Mouse (Mus musculus): ENCODE data around the gene Dlgap5.

DNA sequence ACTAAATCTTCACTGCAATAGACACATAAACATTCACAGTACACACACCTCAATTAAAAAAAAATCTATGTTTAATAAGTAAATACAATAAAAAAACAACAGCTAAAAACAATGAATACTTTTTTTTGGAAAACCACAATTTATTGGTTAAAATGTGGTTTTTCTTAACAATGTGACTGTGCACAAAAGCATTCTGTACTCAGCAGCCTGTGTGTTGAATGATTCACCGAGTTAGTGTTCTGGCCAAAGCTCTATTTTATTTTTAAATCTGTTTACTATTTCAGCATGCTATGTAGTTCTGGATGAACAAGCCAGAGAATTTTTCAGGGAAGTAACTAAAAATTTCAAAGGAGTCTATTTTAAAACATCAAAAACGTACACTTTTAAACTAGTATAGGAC is 41.7 kb downstream of the Dlgap5 start:
- TF ChIP-seq EP300 (IDR thresholded peaks at IDR 0.05; ENCODE audit: low read length) (no peak), CTCF (conservative IDR thresholded peaks at IDR 0.05 in 1 of 2, IDR thresholded peaks at IDR 0.05 in 1 of 2; ENCODE audit: low read depth in 2 of 2, low read length in 2 of 2) (no peak), E2F4 (IDR thresholded peaks at IDR 0.05; ENCODE audit: insufficient replicate concordance, low read depth, low read length) (no peak), UBTF (IDR thresholded peaks at IDR 0.05; ENCODE audit: low read depth, low read length) (no peak), POLR2A (IDR thresholded peaks at IDR 0.05; ENCODE audit: low read depth, low read length) (no peak), JUND (conservative IDR thresholded peaks at IDR 0.05; ENCODE audit: low read depth, low read length) (no peak)

Data from CH12.LX (cell line).